Mouse (Mus musculus) stomach, embryonic 14.5 days (tissue): ENCODE measurements around the gene Glb1l2. TPM values are rescaled to one million over a fixed set of nuclear protein-coding genes. Genes with fewer than 3 reads are reported as not detected.

ENCODE experiments used
- ATAC-seq: fragments of 200-750 bp; cut with Nextera tagmentation; 2 replicates; pipeline ENCODE4 v1.8.0; 2017; ENCODE audit warnings: low read depth, moderate TSS enrichment; ENCODE audit not compliant: insufficient number of reproducible peaks, insufficient read depth, low FRiP score
- H3K27ac ChIP-seq: fragments of 300-500 bp; sonication (generic); 2 replicates; pipeline ENCODE4 v1.5.1; 2014; ENCODE audit warnings: mild to moderate bottlenecking, low read length, moderate library complexity, mixed read lengths
- H3K27me3 ChIP-seq: fragments of 300-500 bp; sonication (generic); 2 replicates; pipeline ENCODE4 v1.6.1; 2014; ENCODE audit warnings: low read length, control low read depth, mixed read lengths; ENCODE audit not compliant: control insufficient read depth, insufficient read depth
- H3K36me3 ChIP-seq: fragments of 300-500 bp; sonication (generic); 2 replicates; pipeline ENCODE4 v1.6.1; 2014; ENCODE audit warnings: mild to moderate bottlenecking, control low read depth, low read length, moderate library complexity, mixed read lengths; ENCODE audit not compliant: control insufficient read depth, insufficient read depth
- H3K4me1 ChIP-seq: fragments of 300-500 bp; sonication (generic); 2 replicates; pipeline ENCODE4 v1.6.1; 2014; ENCODE audit warnings: low read length, control low read depth, mixed read lengths; ENCODE audit not compliant: control insufficient read depth, insufficient read depth
- H3K4me2 ChIP-seq: fragments of 300-500 bp; sonication (generic); replicated peaks from 2 replicates; pipeline ENCODE4 v1.6.1; 2014; ENCODE audit warnings: low read depth, low read length, control low read depth
- H3K4me3 ChIP-seq: fragments of 300-500 bp; sonication (generic); 2 replicates; pipeline ENCODE4 v1.5.1; 2014; ENCODE audit warnings: low read depth, low read length, control low read depth
- H3K9ac ChIP-seq: fragments of 300-500 bp; sonication (generic); replicated peaks from 2 replicates; pipeline ENCODE4 v1.6.1; 2014; ENCODE audit warnings: low read depth, mild to moderate bottlenecking, control low read depth, low read length, moderate library complexity, mixed read lengths
- H3K9me3 ChIP-seq: fragments of 300-500 bp; sonication (generic); 2 replicates; pipeline ENCODE4 v1.6.1; 2016; ENCODE audit warnings: low read depth, low read length, control low read depth; ENCODE audit not compliant: control insufficient read depth
- WGBS: fragments of 180-500 bp; shearing (Covaris S2); extraction: QIAGEN DNeasy Blood & Tissue Kit; methylation state at CpG from one replicate; pipeline ENCODE4 v1.1.7; 2014; 5-methylcytosine and 5-hydroxymethylcytosine counted together
- polyA plus RNA-seq: library from polyadenylated mRNA; unstranded; fragments of >200 nt; fragmentation: Nextera tagmentation; extraction: Ambion mirVana; gene quantifications from 2 replicates; pipeline ENCODE4 v1.2.1, GENCODE M21; 2014

Glb1l2 gene
- polyA plus RNA-seq, 1 experiment from 2014 or later, result 7.2 TPM

- Histone ChIP-seq H3K27me3 (no peaks in the 10 kb centered on the region), H3K4me3 (no peak overlapping the region), H3K4me2 (no peak overlapping the region), H3K36me3 (no peaks in the 10 kb centered on the region), H3K4me1 (no peaks in the 10 kb centered on the region), H3K9me3 (no peaks in the 10 kb centered on the region), H3K27ac (no peak overlapping the region), H3K9ac (no peak overlapping the region)
- WGBS, result 58% methylated on average over 7 of the region's 7 CpGs
- no peak for ATAC-seq
These were observed 22.8 kb downstream of the Glb1l2 start for GRCm38 (mm10) chr9:26783414-26783975.

- WGBS, result 84% methylated on average over 7 of the region's 7 CpGs
- H3K4me2 ChIP-seq, result no peak overlapping the region
- H3K4me1 ChIP-seq, result no peaks in the 10 kb centered on the region
- ATAC-seq, result no peak
- H3K36me3 ChIP-seq, result no peaks in the 10 kb centered on the region
- no peaks in the 10 kb centered on the region for H3K9me3 ChIP-seq
- H3K9ac ChIP-seq, result no peak overlapping the region
- no peak overlapping the region for H3K27ac ChIP-seq
- H3K27me3 ChIP-seq, result no peaks in the 10 kb centered on the region
- no peak overlapping the region for H3K4me3 ChIP-seq
These were observed 27.8 kb downstream of the Glb1l2 start for GRCm38 (mm10) chr9:26778421-26778820.

GRCm38 (mm10) chr9:26776122-26776902 is 30.0 kb downstream of the Glb1l2 start:
- Histone ChIP-seq H3K36me3 (no peaks in the 10 kb centered on the region), H3K9me3 (no peaks in the 10 kb centered on the region), H3K9ac (no peak overlapping the region), H3K4me2 (no peak overlapping the region), H3K4me1 (no peaks in the 10 kb centered on the region), H3K27ac (no peak overlapping the region), H3K27me3 (no peaks in the 10 kb centered on the region), H3K4me3 (no peak overlapping the region)
- 57% methylated on average over 6 of the region's 6 CpGs for WGBS
- ATAC-seq, result no peak

GRCm38 (mm10) chr9:26775700-26776099 is 30.6 kb downstream of the Glb1l2 start:
- Histone ChIP-seq H3K9me3 (no peaks in the 10 kb centered on the region), H3K9ac (no peak overlapping the region), H3K36me3 (no peaks in the 10 kb centered on the region), H3K4me2 (no peak overlapping the region), H3K4me3 (no peak overlapping the region), H3K27ac (no peak overlapping the region), H3K27me3 (no peaks in the 10 kb centered on the region), H3K4me1 (no peaks in the 10 kb centered on the region)
- ATAC-seq, result no peak
- 80% methylated on average over 2 of the region's 2 CpGs for WGBS

- H3K4me2 ChIP-seq, result no peak overlapping the region
- H3K36me3 ChIP-seq, result no peaks in the 10 kb centered on the region
- no peak for ATAC-seq
- 83% methylated on average over 3 of the region's 3 CpGs for WGBS
- H3K4me1 ChIP-seq, result no peaks in the 10 kb centered on the region
- no peaks in the 10 kb centered on the region for H3K27me3 ChIP-seq
- no peaks in the 10 kb centered on the region for H3K9me3 ChIP-seq
- no peak overlapping the region for H3K4me3 ChIP-seq
- H3K9ac ChIP-seq, result no peak overlapping the region
- no peak overlapping the region for H3K27ac ChIP-seq
These were observed 38.1 kb downstream of the Glb1l2 start for GRCm38 (mm10) chr9:26768181-26768580.

GRCm38 (mm10) chr9:26762477-26762876 is 43.8 kb downstream of the Glb1l2 start:
- Histone ChIP-seq H3K36me3 (no peaks in the 10 kb centered on the region), H3K9me3 (no peaks in the 10 kb centered on the region), H3K27ac (no peak overlapping the region), H3K4me1 (no peaks in the 10 kb centered on the region), H3K9ac (no peak overlapping the region), H3K27me3 (no peaks in the 10 kb centered on the region), H3K4me3 (no peak overlapping the region), H3K4me2 (no peak overlapping the region)
- ATAC-seq, result no peak
- WGBS, result 88% methylated on average over 6 of the region's 6 CpGs

GRCm38 (mm10) chr9:26760576-26760975 is 45.7 kb downstream of the Glb1l2 start:
- Histone ChIP-seq H3K27ac (no peak overlapping the region), H3K4me3 (no peak overlapping the region), H3K4me2 (no peak overlapping the region), H3K36me3 (no peaks in the 10 kb centered on the region), H3K27me3 (no peaks in the 10 kb centered on the region), H3K4me1 (no peaks in the 10 kb centered on the region), H3K9ac (no peak overlapping the region), H3K9me3 (no peaks in the 10 kb centered on the region)
- WGBS, result 69% methylated on average over 5 of the region's 5 CpGs
- ATAC-seq, result no peak

- no peaks in the 10 kb centered on the region for H3K27me3 ChIP-seq
- H3K36me3 ChIP-seq, result no peaks in the 10 kb centered on the region
- H3K4me1 ChIP-seq, result no peaks in the 10 kb centered on the region
- no peak overlapping the region for H3K9ac ChIP-seq
- ATAC-seq, result no peak
- 27% methylated on average over 9 of the region's 9 CpGs for WGBS
- no peak overlapping the region for H3K27ac ChIP-seq
- H3K4me2 ChIP-seq, result no peak overlapping the region
- no peak overlapping the region for H3K4me3 ChIP-seq
- no peaks in the 10 kb centered on the region for H3K9me3 ChIP-seq
These were observed 46.2 kb downstream of the Glb1l2 start for GRCm38 (mm10) chr9:26760081-26760480.
